Mouse (Mus musculus) layer of hippocampus, postnatal 10 days (tissue): ENCODE data around the gene Gm20479. TPM values are rescaled to one million over a fixed set of nuclear protein-coding genes. Genes with fewer than 3 reads are reported as not detected.

ENCODE experiments used
- DNase-seq, 2 experiments: peaks; one replicate each; pipeline ENCODE4 v3.0.0; 2021; ENCODE audit warnings: low spot score in 2 of 2
- total RNA-seq, 2 experiments: library from RNA; stranded (reverse); gene quantifications; 2 replicates each; pipeline ENCODE4 v1.2.3; 2021

Gm20479 gene
- total RNA-seq, 2 experiments from 2014 or later = not detected

DNA sequence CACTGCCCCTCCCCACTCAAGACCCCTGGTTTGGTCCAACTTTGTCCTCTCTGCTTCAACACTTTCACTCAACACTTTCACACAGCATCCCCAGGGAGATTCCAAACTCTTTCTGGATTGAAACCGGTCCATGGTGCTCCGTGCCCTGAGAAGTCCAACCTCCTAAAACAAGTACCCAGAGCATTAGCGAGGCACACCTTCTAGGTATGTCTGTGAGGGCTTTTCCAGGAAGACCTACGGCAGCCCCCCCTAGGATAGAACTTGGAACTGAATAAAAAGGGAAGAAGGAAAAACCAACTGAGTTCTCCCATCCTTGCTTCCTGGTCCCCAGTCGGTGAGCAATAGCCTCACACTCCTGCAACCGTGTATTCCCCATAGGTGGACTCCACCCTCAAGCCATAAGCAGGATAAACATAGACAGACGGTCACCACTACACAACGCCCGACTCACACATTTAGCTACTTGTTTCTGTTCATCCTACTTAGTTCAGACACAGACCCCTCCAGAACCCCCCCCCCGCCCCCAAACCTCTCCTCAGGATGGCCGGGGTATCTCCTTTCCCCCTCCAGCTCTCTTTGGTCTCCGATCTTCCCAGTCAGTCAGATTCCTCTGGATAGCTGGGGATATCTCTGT, 45.5 kb downstream of the Gm20479 start:
- no peak for DNase-seq

DNA sequence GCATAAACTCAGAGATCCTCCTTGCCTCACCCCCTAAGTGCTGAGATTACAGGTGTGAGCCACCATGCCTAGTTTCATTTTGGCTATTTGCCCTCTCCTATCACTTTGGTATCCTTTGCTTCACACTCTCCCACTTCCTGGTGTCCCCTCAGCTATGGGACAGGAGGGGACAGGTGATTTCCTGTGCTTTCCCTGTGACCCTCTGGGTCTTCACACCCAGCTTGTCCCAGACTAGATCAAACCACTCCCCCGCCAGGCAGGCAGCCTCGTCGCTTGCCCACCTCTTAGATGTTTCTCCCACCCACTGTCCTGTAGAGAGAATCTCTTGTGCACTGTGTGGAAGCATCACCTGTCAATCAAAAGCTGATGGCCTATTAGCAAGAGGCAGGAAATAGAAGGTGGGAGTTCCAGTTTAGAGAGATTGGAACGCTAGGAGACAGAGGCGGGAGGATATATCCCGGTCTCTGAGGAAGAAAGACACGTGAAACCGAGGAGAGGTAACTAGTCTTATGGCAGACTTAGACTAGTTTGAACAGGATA, 46.2 kb downstream of the Gm20479 start:
- no peak for DNase-seq

DNA sequence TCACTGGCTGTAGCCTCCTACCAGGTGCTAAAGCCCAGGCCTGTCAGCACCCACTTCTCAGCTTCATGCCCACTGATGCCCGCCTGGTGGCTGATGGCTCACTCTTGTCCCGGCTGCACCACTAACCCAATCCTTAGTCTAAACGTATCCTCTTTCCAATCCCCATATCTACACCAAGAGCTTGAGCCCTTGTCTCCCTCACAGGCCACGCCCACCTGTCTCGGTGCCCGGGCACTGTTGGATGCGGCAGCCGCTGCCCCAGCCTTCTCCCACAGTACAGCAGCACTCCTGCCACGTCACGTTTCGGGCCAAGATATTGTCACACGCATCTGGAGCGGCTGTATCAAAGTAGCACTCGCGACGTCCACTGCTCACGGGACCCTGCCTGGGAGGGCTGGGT, 46.9 kb downstream of the Gm20479 start:
- DNase-seq = peak; percentile 61 to 69

DNA sequence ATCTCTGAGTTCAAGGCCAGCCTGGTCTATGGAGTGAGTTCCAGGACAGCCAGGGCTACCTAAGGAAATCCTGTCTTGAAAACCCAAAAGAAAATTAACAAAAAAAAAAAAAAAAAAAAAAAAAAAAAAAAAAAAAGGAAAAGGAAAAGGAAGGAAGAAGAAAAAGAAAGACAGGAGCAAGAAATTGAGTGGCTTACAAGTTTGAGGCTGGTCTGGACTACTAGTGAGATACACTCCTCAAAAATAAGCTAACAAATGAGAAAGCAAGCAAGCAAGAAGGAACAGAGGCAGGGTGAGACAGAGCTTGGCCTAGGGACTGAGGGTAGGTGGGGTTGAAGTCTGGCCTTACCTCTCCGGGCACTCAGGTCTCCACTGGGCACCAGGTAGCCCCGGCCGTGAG, 47.4 kb downstream of the Gm20479 start:
- DNase-seq = no peak

DNA sequence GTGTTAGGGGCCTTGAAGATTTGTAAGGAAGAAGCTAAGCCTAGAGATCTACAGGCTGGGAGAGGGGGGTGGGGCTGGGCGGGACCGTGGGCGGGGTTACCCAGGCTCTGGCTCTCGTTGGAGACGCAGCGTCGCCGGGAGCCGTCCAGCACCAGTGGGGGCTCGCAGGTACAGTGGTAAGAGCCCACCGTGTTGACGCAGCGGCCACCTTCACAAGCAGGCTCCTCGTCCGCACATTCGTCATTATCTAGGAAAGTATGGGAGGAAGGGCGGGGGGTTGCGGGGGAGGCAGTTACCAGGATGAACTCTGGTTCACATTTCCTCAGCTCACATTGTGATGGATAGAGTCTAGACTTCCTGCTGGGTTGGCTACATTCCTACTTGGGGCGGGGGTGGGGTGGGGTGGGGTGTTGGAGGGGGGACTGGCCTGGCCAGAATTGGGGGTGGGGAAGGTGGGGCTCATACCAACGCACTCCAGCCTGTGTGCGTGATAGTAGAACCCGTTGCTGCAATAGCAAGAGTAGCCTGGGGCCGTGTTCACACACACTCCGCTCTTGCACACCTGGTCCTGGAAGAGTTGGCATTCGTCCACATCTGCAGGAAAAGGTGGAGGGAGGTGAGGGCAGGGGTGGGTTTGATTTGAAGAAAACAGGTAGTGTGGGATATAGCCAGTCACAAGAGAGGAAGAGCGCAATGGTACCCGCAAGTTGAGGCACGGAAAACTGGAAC, 48.2 kb downstream of the Gm20479 start:
- DNase-seq = no peak

DNA sequence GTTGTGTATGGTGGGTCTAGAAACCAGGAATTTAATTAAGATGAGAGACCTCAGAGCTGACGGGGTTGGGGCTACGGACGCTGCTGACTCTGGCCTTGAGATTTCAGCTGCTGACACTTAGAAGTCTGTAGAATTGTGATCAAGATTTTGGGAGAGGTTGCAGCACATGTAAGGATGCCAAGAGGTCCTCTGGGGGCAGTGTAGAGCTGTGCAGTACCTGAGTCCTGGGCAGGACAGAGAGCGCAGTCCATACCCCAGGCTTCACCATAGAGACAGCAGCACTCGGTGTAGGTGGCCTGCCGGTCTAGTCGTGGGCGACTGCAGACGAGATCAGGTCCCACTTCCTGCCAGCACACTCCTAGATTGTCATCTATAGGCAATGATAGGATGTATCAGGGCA, 49.7 kb downstream of the Gm20479 start:
- no peak for DNase-seq

DNA sequence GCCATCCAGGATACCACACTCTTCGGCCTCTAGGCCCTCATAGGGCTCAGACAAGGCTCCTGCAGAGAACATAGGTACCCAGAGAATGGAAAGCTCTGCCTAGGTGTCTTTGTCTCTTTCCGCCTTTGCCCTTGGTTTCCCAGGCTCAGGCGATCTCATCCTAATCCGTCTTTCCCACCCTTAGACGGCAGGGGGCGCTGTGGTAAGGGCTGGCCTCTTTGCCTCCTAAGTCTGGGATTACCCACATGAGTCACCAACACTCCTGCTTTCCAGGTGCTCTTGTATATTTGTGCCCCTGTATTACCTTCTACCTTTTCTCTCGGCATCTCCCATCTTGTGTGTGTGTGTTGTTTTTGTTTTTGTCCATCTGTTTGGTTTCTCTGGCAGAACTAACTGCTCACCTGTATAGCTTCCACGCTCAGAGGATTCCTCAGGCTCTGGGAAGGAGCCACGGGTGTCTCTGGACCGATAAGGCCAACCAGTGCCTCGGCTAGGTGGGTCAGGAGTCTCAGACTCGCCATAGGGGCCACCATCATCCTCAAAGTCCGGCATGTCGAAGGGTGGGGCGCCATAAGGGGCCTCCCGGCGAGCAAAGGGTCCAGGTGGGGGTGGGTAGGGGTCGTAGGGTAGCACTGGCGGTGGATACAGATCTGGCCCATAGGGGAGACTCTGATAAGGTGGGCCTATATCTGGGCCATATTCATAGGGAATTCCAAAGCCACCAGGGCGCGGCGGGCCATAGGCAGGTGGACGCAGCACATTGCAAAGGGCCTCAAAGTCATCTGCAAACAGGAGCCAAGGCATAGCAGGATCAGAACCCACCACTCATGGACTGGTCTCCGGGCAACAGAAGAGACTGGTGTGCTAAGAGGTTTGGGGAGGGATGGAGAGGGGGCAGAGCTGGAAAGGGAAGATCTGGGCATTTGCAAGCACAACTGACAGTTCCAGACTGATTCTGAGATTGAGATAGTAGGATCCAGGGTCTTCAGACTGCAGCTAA, 50.8 kb downstream of the Gm20479 start:
- DNase-seq = peak; percentile 42 to 50

DNA sequence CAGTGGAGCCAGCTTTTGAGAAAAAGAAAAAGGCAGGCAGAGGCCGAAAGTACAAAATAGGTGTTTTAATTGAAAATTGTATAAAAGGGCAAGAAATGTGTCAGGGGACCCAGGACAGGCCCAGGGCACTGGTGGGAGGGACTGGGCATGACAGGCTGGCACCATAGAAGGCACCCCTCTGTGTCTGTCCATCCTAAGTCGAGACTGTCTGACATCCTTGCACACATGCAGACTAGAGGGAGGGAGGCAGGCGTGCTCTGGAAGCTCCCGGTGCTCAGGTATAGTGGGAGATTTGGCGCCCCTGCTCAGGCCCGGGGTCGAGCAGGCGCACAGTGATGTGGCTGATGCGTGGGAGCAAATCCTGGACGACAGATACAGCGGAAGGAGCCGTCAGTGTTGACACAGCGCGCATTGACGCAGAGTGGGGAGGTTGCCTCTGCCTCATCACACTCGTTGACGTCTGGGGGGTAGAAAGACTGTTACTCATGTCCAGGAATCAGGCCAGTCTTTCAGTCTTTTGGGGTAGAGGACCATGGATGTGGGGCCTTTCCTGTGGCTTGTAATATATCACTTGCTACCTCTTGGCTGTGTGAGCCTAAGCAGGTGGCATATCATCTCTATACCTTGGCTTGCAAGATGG, 52.0 kb downstream of the Gm20479 start:
- no peak for DNase-seq

Other genes with a start within 250 kb of the Gm20479 start
- under 1 TPM; 0.18 to 0.51 TPM for gene Cyp2f2, start 237.5 kb downstream of the Gm20479 start, total RNA-seq
- not detected for gene Cyp2t4, start 203.7 kb downstream of the Gm20479 start, total RNA-seq
- gene Egln2, start 190.6 kb downstream of the Gm20479 start, total RNA-seq = 10 to 100 TPM; 85.9 to 88.9 TPM
- 10 to 100 TPM; 76.6 to 84.2 TPM for gene Rab4b, start 178.5 kb downstream of the Gm20479 start, total RNA-seq
- under 1 TPM in 1 of 2 experiments, not detected in 1; 0.75 TPM for gene Gm21983, start 176.3 kb downstream of the Gm20479 start, total RNA-seq
- gene Mia, start 176.3 kb downstream of the Gm20479 start, total RNA-seq = 10 to 100 TPM; 10.9 to 13.9 TPM
- 10 to 100 TPM; 17.8 to 22.1 TPM for gene BC024978, start 161.6 kb downstream of the Gm20479 start, total RNA-seq
- gene Snrpa, start 161.1 kb downstream of the Gm20479 start, total RNA-seq = 10 to 100 TPM; 78.9 to 87.5 TPM
- gene Itpkc, start 128.8 kb downstream of the Gm20479 start, total RNA-seq = 10 to 100 TPM in 1 of 2 experiments, 1 to 10 TPM in 1; 9.5 to 10.8 TPM
- gene Coq8b, start 124.4 kb downstream of the Gm20479 start, total RNA-seq = 10 to 100 TPM; 26.9 to 29.5 TPM
- 100 to 1,000 TPM; 126 to 127 TPM for gene Numbl, start 99.0 kb downstream of the Gm20479 start, total RNA-seq
- gene Ltbp4, start 19.7 kb downstream of the Gm20479 start, total RNA-seq = 10 to 100 TPM; 49.9 to 59.2 TPM
- gene Shkbp1, start 1.4 kb downstream of the Gm20479 start, total RNA-seq = 10 to 100 TPM; 24.9 to 29.9 TPM
- gene Sptbn4, start 90.3 kb upstream of the Gm20479 start, total RNA-seq = 100 to 1,000 TPM in 1 of 2 experiments, 10 to 100 TPM in 1; 89.6 to 105 TPM
- 10 to 100 TPM; 16.5 to 17.1 TPM for gene Blvrb, start 90.6 kb upstream of the Gm20479 start, total RNA-seq
- 1 to 10 TPM; 3.6 to 3.8 TPM for gene Sertad3, start 116.3 kb upstream of the Gm20479 start, total RNA-seq
- gene Sertad1, start 129.5 kb upstream of the Gm20479 start, total RNA-seq = 1 to 10 TPM; 4.5 TPM
- gene Prx, start 141.9 kb upstream of the Gm20479 start, total RNA-seq = 1 to 10 TPM; 1.1 to 1.5 TPM
- under 1 TPM; 0.11 to 0.23 TPM for gene Hipk4, start 165.8 kb upstream of the Gm20479 start, total RNA-seq
- 100 to 1,000 TPM; 468 to 470 TPM for gene Pld3, start 195.8 kb upstream of the Gm20479 start, total RNA-seq
- gene 2310022A10Rik, start 195.8 kb upstream of the Gm20479 start, total RNA-seq = 10 to 100 TPM; 21.4 to 26.2 TPM
- gene Akt2, start 234.1 kb upstream of the Gm20479 start, total RNA-seq = 10 to 100 TPM; 92.7 to 94.8 TPM